Mouse (Mus musculus) cerebellum, adult 8-10 months (tissue): Measurements from ENCODE around the gene Hoxb9.

Source experiments
- DNase-seq: peaks from one replicate; pipeline ENCODE4 v3.0.0; 2022

The Hoxb9 gene

DNA sequence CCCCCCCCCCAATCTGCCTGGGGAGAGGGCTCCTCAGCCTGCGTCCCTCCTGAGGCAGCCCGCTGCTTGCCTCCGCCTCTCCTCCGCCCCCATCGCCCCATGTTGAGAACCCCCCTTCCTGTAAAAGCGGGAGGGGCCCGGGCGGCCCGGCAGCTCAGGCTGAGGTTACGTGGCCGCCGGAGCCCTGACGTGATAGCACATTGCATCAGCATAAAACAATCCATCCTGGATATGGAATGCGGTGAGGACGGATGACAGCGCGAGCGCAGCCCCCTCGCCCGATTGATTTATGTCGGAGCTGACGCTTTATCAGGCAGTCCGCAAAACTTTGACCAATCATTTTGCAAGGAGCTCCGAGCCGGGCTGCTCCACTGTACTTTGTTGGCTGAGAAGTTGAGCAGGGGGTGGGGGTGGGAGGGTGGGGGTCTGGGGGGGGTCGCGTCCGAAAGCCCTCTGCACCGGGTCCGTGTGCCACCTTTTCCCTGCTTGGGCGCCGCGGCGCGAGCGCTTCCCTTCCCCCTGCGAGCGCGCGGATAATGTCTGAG, at the start of gene Hoxb9:
TSS of gene Hoxb9 (plus strand) at position 462 of the 545 bp plus-strand sequence.
- DNase-seq, result no peak

GRCm38 (mm10) chr11:96223813-96224212, 47.4 kb upstream of the Hoxb9 start:
- no peak for DNase-seq

- no peak for DNase-seq
Observed at GRCm38 (mm10) chr11:96227676-96228075, 43.6 kb upstream of the Hoxb9 start.

DNA sequence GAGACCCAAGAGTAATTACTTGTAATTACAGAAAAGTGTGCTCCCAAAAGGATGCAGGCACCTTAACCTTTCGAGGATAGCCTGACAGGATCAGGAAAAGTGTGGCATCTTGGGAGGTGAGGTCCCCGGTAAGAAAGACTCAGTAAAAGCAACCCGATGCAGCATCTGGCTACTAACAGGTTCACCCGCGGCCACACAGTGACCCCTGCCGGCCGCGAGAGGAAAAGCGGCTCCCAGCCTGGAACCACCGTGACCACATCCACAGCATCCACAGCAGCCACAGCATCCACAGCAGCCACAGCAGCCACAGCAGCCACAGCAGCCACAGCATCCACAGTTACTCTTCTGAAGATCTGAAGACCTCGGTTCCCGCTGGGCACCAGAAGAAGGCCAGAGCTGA, 36.4 kb upstream of the Hoxb9 start:
- peak; percentile 3 for DNase-seq

GRCm38 (mm10) chr11:96240211-96240610, 31.0 kb upstream of the Hoxb9 start:
- DNase-seq, result peak; percentile 8

- DNase-seq, result no peak
Observed at GRCm38 (mm10) chr11:96250901-96251300, 20.4 kb upstream of the Hoxb9 start.

GRCm38 (mm10) chr11:96251480-96252031, 19.7 kb upstream of the Hoxb9 start:
- no peak for DNase-seq

DNA sequence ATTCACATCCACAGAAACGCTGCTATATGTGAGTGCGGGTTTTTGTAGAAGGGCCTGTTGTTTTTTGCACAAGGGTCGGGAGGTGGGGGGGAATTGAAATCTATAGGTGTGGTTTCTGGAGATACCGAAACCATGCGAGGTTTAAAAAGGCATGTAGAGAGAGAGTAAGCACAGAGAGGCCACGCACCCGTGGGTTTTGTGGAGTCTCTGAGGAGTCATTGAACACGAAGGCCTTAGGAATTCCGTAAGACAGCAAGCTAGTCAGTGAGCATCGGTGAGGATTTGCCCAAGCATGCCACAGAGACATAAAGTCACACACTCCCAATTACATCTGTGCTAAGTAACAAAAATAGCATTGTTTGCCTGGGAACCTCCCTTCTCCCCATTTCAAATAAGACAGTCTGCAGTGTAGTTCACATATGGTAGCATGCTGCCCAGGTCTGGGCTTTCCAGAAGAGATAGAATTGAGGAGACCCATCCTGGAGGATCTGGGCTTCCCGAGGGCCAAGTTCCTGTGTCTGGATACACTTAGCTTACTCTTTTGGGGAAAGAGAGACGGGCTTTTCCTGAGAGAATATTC, 18.6 kb upstream of the Hoxb9 start:
- no peak for DNase-seq

DNA sequence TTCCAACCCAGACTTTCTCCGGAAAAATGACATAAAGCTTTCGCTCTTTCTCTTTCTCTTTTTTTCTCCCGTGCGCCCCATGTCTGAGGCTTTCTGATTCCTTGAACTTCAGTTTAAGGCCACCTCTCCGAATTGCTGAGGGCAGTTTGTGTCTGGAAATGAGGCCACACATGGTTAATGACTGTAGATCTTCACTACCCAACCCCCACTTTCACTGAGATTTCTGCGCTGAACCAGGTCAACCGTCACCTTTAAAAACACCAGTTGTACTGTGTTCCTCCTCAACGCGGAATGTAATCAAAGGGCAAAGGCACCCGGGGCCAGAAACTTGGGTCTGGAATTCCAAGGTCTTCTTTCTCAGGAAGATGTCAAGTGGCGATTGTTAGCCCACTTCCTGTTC, 17.0 kb upstream of the Hoxb9 start:
- DNase-seq, result no peak

DNA sequence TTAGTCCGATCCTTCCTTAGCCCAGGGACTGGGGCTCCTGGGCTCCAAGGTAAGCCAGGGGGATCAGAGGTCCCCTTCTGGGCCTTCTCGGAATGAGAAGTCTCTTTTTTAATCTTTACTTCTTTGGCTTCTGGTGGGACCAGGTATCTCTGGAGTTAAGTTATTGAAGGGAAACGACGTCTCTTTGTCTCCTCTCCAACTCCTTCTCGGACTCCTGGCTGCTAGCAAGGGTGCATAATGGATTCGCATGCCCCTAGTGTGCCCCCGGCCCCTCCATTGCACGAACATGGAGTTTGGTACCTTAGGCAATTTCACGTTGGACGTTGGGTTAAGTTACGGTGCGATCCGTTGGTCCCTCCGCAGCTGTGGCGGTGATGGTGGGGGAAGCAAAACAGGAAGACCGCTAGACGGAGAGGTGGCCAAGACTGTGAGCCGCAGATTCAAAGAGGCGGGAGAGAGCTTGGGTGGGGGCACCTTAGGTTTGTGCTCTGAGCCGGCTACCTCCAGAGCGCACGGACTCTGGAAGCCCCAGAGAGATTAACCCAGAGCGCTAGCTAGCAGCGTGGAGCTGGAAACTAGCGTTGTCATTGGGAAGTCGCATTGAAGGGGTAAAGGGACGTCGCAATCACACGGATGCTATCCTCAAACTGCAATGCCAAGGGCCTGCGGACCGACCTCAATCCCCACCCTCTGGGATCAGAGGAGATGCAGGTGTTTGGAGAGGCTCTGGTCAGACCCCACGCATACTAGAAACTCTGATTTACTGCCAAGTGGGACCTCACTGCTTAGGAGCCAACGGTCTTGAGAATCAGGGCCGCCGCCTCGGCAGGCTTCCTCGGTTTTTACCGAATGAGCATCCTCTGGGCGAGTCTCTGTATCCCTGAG, 15.9 kb upstream of the Hoxb9 start:
- no peak for DNase-seq

- DNase-seq, result no peak
Observed at GRCm38 (mm10) chr11:96255996-96256445, 15.2 kb upstream of the Hoxb9 start.

DNA sequence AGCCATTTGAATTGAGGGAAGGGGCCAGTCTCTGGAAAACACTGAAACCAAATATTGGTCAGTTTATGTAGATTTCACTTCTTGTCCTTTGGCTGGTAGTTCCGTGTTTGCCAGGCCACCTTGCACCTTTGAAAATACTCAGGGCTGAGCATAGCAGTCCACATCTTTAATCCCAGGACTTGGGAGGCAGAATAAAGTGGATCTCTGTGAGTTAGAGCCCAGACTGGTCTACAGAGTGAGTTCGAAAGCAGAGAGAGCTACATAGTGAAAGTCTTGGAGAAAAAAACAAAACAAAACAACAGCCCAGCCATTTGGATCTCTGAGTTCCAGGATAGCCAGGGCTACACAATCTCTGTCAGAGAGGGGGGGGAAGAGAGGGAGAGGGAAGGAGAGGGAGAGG, 14.1 kb upstream of the Hoxb9 start:
- DNase-seq, result no peak

GRCm38 (mm10) chr11:96259038-96259437, 12.2 kb upstream of the Hoxb9 start:
- DNase-seq, result no peak

- DNase-seq, result no peak
Observed at GRCm38 (mm10) chr11:96259511-96259910, 11.7 kb upstream of the Hoxb9 start.

DNA sequence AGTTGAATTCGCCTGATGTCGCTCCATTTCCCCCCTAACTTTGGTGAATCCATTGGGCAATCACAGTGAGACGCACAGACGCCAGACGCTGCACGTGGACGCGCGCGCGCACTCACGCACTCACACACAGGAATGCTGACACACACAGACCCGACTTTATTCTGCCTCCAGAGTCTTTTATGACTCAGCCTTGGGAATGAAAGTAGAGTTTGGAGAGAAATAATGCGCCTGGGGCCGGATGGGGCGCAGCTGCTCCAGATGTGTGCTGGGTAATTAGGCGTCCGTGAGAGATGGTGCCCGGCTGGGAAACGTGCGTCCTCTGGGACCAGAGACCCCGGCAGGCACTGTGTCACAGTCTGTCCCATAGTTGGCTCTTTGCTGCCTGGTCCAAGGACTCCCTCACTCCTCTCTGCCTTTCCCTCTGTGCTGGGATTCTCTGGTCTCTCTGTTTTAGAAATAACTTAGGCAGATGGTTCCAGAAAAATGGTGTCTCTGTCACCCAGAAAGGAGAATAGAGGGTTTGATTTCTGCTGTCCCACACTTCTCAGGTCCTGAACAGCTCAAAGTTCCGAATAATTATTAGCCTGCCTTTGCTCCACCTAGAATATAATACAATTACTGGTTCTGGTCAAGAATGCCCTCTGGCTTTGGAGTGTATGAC, 10.8 kb upstream of the Hoxb9 start:
- no peak for DNase-seq

DNA sequence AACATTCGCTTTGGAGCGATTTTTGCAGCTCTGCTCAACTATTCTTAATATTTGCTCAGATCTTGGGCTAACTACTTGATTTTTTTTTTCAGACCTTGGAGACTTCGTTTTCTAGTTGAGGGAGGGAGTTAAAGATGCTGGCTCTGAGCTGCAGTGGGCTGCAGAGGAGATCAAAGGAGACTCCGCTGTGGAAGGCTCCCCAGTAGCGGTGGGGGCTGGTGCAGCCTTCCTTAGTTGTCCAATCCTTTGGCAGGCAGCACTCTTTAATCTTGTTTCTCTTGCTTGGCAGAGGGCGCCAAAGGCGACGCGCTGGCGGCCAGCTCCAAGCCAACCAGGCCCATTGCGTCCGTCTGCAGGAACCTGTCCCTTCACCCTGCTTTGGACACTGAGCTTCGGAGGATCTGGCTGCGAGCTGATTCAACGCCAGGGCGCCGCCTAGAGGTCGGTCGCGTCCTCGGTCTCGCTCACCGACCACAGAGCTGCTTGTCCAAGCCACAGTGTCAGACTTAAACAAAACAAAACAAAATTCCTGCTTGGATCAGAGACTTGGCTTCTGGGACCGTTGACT, 9.8 kb upstream of the Hoxb9 start:
- no peak for DNase-seq

DNA sequence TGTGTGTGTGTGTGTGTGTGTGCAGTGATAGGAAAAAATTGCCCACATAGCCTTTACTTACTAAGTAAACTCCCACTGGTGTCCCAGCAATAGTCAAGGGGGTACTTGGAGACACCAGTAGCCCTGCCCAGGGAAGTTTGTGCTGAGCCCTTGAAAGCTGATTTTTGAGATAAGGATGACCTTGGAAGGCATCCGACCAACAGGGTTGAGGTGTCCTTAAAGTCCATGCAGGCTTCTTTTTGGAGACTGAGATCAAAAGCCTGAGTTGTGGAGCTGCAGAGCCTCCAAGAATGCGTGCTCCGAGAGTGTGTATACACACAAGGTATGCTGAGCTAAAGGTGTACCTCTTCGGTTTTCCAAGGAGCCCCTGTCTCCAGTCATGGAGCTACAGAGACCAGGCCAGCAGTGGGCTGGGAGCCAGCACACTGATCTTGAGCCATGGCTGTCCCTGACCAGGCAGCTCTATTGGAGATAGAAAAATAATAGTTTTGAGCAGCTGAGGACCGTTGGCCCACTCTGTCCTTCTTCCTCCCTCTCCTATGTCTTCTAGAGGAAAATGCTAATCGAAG, 8.9 kb upstream of the Hoxb9 start:
- DNase-seq, result no peak

GRCm38 (mm10) chr11:96263636-96264389, 7.4 kb upstream of the Hoxb9 start:
- no peak for DNase-seq

DNA sequence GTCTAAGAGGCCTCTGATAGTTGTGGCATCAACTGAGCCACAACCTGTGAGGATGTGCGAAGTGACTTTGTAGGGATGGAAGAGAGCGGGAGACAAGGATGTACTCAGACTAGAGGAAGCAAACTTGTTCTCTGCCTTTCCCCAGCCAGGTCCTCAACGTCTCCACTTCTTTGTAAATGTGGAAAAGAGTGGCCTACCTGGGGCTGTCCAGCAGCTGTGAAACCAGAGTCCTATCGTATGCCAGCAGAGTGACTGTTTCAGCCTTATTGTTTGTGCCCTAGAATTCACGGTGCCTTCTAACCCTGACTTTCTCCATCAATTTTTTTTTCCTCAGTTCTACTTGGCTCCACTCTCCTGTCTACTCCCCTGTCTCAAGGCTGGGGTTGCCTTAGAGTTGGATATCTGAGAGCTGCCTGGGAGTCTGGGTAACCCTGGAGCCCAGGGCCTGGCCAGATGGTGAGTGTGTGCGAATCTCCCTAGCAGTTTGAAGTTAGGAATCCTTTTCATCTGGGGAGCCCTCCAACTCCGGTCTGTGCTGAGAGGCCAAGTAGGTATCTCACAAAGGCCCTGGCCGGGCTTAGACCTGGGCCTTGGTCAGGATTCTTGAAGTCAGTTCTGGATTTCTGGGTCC, 6.8 kb upstream of the Hoxb9 start:
- DNase-seq, result no peak

DNA sequence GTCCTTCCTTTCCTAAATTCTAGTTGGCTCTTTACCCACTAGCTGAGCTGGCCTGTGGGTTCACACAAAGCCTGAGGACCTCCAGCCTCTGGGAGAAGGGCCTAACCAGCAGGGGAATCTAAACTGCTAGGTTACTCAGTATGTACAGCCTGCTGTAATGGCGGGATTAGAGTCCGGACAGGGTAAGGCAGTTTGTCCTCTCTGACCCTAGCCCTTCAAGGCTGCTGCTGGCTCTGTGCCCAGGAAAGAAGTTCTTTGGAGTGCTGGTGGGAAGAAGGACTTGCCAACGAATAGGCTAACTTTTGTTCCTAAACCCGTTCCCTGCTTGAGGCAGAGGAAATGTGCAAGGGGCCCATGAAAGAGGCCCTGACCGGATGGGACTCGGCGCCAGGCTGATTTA, 5.3 kb upstream of the Hoxb9 start:
- no peak for DNase-seq
